Mouse (Mus musculus) MEL (cell line): ENCODE measurements around the gene Pcnx2. TPM values are rescaled to one million over a fixed set of nuclear protein-coding genes. Genes with fewer than 3 reads are reported as not detected.

Source experiments
- DNase-seq: peaks from one replicate; pipeline ENCODE4 v3.0.0; 2011; ENCODE audit warnings: low read depth, low spot score
- H3K27ac ChIP-seq: 2 replicates; pipeline ENCODE4 v1.5.1; 2012; ENCODE audit warnings: low read depth, mild to moderate bottlenecking, control low read depth, low read length, moderate library complexity; ENCODE audit not compliant: control insufficient read depth
- H3K27me3 ChIP-seq, 2 experiments: fragments of 150-350 bp in 1 of 2; sonication (generic) in 1 of 2; 2 replicates each; pipeline ENCODE4 v1.6.1; 2012; ENCODE audit warnings: low read length in 2 of 2, mild to moderate bottlenecking in 2 of 2, improper control_type of control experiment in 1 of 2, moderate library complexity in 1 of 2; ENCODE audit not compliant: insufficient read depth in 2 of 2, control insufficient read depth in 1 of 2
- H3K36me3 ChIP-seq, 2 experiments: 2 replicates each; pipeline ENCODE4 v1.6.1; 2012 to 2014; ENCODE audit warnings: low read length in 2 of 2, improper control_type of control experiment in 1 of 2, inconsistent platforms in 1 of 2, mild to moderate bottlenecking in 1 of 2; ENCODE audit not compliant: insufficient read depth in 2 of 2, control insufficient read depth in 1 of 2
- H3K4me1 ChIP-seq, 2 experiments: fragments of 150-350 bp in 1 of 2; sonication (generic) in 1 of 2; 2 replicates each; pipeline ENCODE4 v1.6.1; 2012; ENCODE audit warnings: low read length in 2 of 2, improper control_type of control experiment in 1 of 2, mild to moderate bottlenecking in 1 of 2; ENCODE audit not compliant: insufficient read depth in 2 of 2, control insufficient read depth in 1 of 2
- H3K4me3 ChIP-seq, 2 experiments: fragments of 150-350 bp in 1 of 2; sonication (generic) in 1 of 2; 2 replicates each; pipeline ENCODE4 v1.5.1; 2012; ENCODE audit warnings: low read depth in 2 of 2, low read length in 2 of 2, mild to moderate bottlenecking in 2 of 2, moderate library complexity in 2 of 2, control low read depth in 1 of 2, improper control_type of control experiment in 1 of 2; ENCODE audit not compliant: control insufficient read depth in 1 of 2, insufficient read depth in 1 of 2
- H3K79me2 ChIP-seq: 2 replicates; pipeline ENCODE4 v1.6.1; 2012; ENCODE audit warnings: mild to moderate bottlenecking, low read length, moderate library complexity; ENCODE audit not compliant: control insufficient read depth, poor library complexity, insufficient read depth
- H3K9ac ChIP-seq: 2 replicates; pipeline ENCODE4 v1.6.1; 2012; ENCODE audit warnings: low read depth, mild to moderate bottlenecking, control low read depth, low read length, moderate library complexity; ENCODE audit not compliant: control insufficient read depth, poor library complexity, severe bottlenecking
- H3K9me3 ChIP-seq: fragments of 150-350 bp; sonication (generic); replicated peaks from 2 replicates; pipeline ENCODE4 v1.6.1; 2012; ENCODE audit warnings: mild to moderate bottlenecking, low read length, improper control_type of control experiment, moderate library complexity; ENCODE audit not compliant: insufficient read depth
- E2F4 ChIP-seq: IDR thresholded peaks from 2 replicates; pipeline ENCODE4 v1.6.1; 2011; ENCODE audit warnings: low read depth, low read length, improper control_type of control experiment, borderline replicate concordance
- GABPA ChIP-seq: IDR thresholded peaks from 2 replicates; pipeline ENCODE4 v1.6.1; 2012; ENCODE audit warnings: low read depth, mild to moderate bottlenecking, inconsistent platforms, low read length, improper control_type of control experiment, moderate library complexity
- GATA1 ChIP-seq: IDR thresholded peaks from 2 replicates; pipeline ENCODE4 v1.6.1; 2011; ENCODE audit warnings: low read depth, low read length, improper control_type of control experiment
- HCFC1 ChIP-seq: IDR thresholded peaks from 2 replicates; pipeline ENCODE4 v1.6.1; 2012; ENCODE audit warnings: low read depth, mild to moderate bottlenecking, inconsistent platforms, low read length, improper control_type of control experiment, moderate library complexity
- JUND ChIP-seq: IDR thresholded peaks from 2 replicates; pipeline ENCODE4 v1.6.1; 2011; ENCODE audit warnings: low read depth, mild to moderate bottlenecking, improper control_type of control experiment, low read length
- MAFK ChIP-seq: IDR thresholded peaks from 2 replicates; pipeline ENCODE4 v1.6.1; 2011; ENCODE audit warnings: low read depth, mild to moderate bottlenecking, low read length, improper control_type of control experiment, borderline replicate concordance
- MAX ChIP-seq: IDR thresholded peaks from 2 replicates; pipeline ENCODE4 v1.6.1; 2011; ENCODE audit warnings: low read length, improper control_type of control experiment
- MAZ ChIP-seq: IDR thresholded peaks from 2 replicates; pipeline ENCODE4 v1.6.1; 2012; ENCODE audit warnings: low read depth, mild to moderate bottlenecking, inconsistent platforms, low read length, improper control_type of control experiment
- MYC ChIP-seq: IDR thresholded peaks from 2 replicates; pipeline ENCODE4 v1.6.1; 2011; ENCODE audit warnings: low read depth, mild to moderate bottlenecking, low read length, improper control_type of control experiment, moderate library complexity
- NELFE ChIP-seq: IDR thresholded peaks from 2 replicates; pipeline ENCODE4 v1.6.1; 2011; ENCODE audit warnings: low read depth, low read length, improper control_type of control experiment
- RCOR1 ChIP-seq: IDR thresholded peaks from 2 replicates; pipeline ENCODE4 v1.6.1; 2012; ENCODE audit warnings: low read depth, mild to moderate bottlenecking, inconsistent platforms, low read length, improper control_type of control experiment
- SIN3A ChIP-seq: IDR thresholded peaks from 2 replicates; pipeline ENCODE4 v1.6.1; 2012; ENCODE audit warnings: low read length, improper control_type of control experiment, inconsistent platforms
- SMC3 ChIP-seq: IDR thresholded peaks from 2 replicates; pipeline ENCODE4 v1.6.1; 2011; ENCODE audit warnings: low read depth, low read length, improper control_type of control experiment
- TAL1 ChIP-seq: IDR thresholded peaks from 2 replicates; pipeline ENCODE4 v1.6.1; 2012; ENCODE audit warnings: mild to moderate bottlenecking, inconsistent platforms, low read length, moderate library complexity, mixed read lengths
- TBP ChIP-seq: IDR thresholded peaks from 2 replicates; pipeline ENCODE4 v1.8.0; 2011; ENCODE audit warnings: low read depth, low read length, improper control_type of control experiment
- ZC3H11A ChIP-seq: IDR thresholded peaks from 2 replicates; pipeline ENCODE4 v1.6.1; 2012; ENCODE audit warnings: low read depth, mild to moderate bottlenecking, inconsistent platforms, low read length, improper control_type of control experiment
- ZMIZ1 ChIP-seq: IDR thresholded peaks from 2 replicates; pipeline ENCODE4 v1.6.1; 2012; ENCODE audit warnings: low read depth, mild to moderate bottlenecking, inconsistent platforms, low read length, improper control_type of control experiment, moderate library complexity
- polyA plus RNA-seq, 2 experiments: library from polyadenylated mRNA; stranded (reverse) in 1 of 2; unstranded in 1 of 2; fragments of >175 nt in 1 of 2; fragments of >200 nt in 1 of 2; gene quantifications; 2 replicates each; pipeline versions ENCODE4 v1.2.1 to v1.2.4; 2012; ENCODE audit warnings: low replicate concordance in 2 of 2, low read depth in 1 of 2; ENCODE audit not compliant: insufficient read length in 2 of 2, insufficient read depth in 1 of 2, missing spikeins in 1 of 2
- total RNA-seq: library from RNA; depleted of rRNA; stranded (reverse); fragments of 300-350 nt; gene quantifications from 2 replicates; pipeline ENCODE4 v1.2.3, GENCODE M21; 2012

The Pcnx2 gene
- total and polyA plus RNA-seq, 3 experiments = 0.04 TPM; not detected in 2

DNA sequence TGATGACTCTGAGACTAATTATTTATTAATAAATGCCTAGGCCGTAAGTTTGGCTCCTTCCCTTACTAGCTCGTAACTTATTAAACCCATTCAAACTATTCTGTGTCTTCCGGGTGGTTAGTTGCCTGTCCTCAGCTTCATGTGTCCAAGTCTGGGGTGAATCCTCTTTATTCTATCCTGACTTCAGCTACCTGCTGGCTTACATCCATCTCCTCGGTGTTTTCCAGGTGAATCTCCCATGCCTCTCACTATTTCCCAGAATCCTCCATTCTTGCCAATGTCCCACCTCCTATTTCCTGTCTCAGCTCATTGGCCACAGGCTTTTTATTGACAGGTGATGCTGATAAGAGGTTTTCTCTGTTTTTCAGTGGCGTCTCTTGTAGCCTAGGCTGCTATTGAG lies 188.9 kb downstream of the Pcnx2 start:
- Histone ChIP-seq H3K4me1 (no peaks in the 10 kb centered on the region), H3K9me3 (no peaks in the 10 kb centered on the region)
- DNase-seq = no peak

GRCm38 (mm10) chr8:125705816-125706215 lies 192.3 kb downstream of the Pcnx2 start:
- Histone ChIP-seq H3K4me1 (no peaks in the 10 kb centered on the region), H3K27me3 (no peaks in the 10 kb centered on the region), H3K79me2 (no peaks in the 10 kb centered on the region), H3K27ac (no peak overlapping the region), H3K36me3 (no peaks in the 10 kb centered on the region), H3K9me3 (no peaks in the 10 kb centered on the region), H3K4me3 (no peak overlapping the region), H3K9ac (no peak overlapping the region)
- TF ChIP-seq NELFE = no peak
- TF ChIP-seq SMC3 = no peak
- TF ChIP-seq SIN3A = no peak
- TF ChIP-seq MAX = no peak
- TF ChIP-seq GABPA = no peak
- no peak for TF ChIP-seq TBP
- TF ChIP-seq ZMIZ1 = no peak
- TF ChIP-seq JUND = no peak
- no peak for TF ChIP-seq HCFC1
- TF ChIP-seq E2F4 = no peak
- DNase-seq = no peak

More for the DNA sequence above, 188.9 kb downstream of the Pcnx2 start:
- Histone ChIP-seq H3K4me3 (no peak overlapping the region), H3K27ac (no peak overlapping the region), H3K9ac (no peak overlapping the region), H3K27me3 (no peaks in the 10 kb centered on the region)
- TF ChIP-seq ZC3H11A (no peak), TAL1 (no peak), MAFK (no peak), GATA1 (no peak), MAX (no peak), JUND (no peak), MAZ (no peak), MYC (no peak), RCOR1 (no peak)
- TF ChIP-seq, all 39 proteins: peak for 0
- Histone ChIP-seq H3K79me2 (no peaks in the 10 kb centered on the region), H3K36me3 (no peaks in the 10 kb centered on the region)

- TF ChIP-seq MAFK (no peak), RCOR1 (no peak)
- H3K27me3 ChIP-seq = no peaks in the 10 kb centered on the region
- no peak overlapping the region for H3K9ac ChIP-seq
- H3K9me3 ChIP-seq = no peaks in the 10 kb centered on the region
- H3K4me1 ChIP-seq = no peaks in the 10 kb centered on the region
- no peaks in the 10 kb centered on the region for H3K79me2 ChIP-seq
- no peak overlapping the region for H3K27ac ChIP-seq
- DNase-seq = no peak
- no peak overlapping the region for H3K4me3 ChIP-seq
- no peaks in the 10 kb centered on the region for H3K36me3 ChIP-seq
Measured at GRCm38 (mm10) chr8:125704434-125704833, 193.7 kb downstream of the Pcnx2 start.
